8 mouse cellular contexts compared by ENCODE assay signal in genomic region chr4:33018361-33018999, GRCm38 (mm10). TPM values are rescaled to one million over a fixed set of nuclear protein-coding genes. Genes with fewer than 3 reads are reported as not detected.
DNase-seq lines count a peak whose midpoint lies in the region; ATAC-seq and TF ChIP-seq lines count a peak whose summit lies in the region.

No protein-coding gene starts in this region.

- WGBS in embryonic facial prominence, embryonic 14.5 days: 51% methylated on average over 9 of the region's 9 CpGs
- WGBS in kidney, embryonic 15.5 days: 51% methylated on average over 9 of the region's 9 CpGs
- WGBS in limb, embryonic 14.5 days: 45% methylated on average over 9 of the region's 9 CpGs

- H3K4me3 ChIP-seq in embryonic facial prominence, embryonic 14.5 days (ENCODE audit: low read depth, low read length): no peak overlapping the region
- H3K4me3 ChIP-seq in kidney, embryonic 15.5 days (replicated peaks): no peak overlapping the region
- no peak overlapping the region for H3K4me3 ChIP-seq in limb, embryonic 14.5 days (replicated peaks; ENCODE audit: low read length)

- no peak overlapping the region for H3K9ac ChIP-seq in embryonic facial prominence, embryonic 14.5 days (ENCODE audit: low read depth, low read length)
- no peak overlapping the region for H3K9ac ChIP-seq in kidney, embryonic 15.5 days
- H3K9ac ChIP-seq in limb, embryonic 14.5 days (ENCODE audit: low read depth, low read length, severe bottlenecking): no peak overlapping the region

- H3K27ac ChIP-seq in embryonic facial prominence, embryonic 14.5 days (replicated peaks; ENCODE audit: low read depth, low read length): no peak overlapping the region
- H3K27ac ChIP-seq in kidney, embryonic 15.5 days: no peak overlapping the region
- no peak overlapping the region for H3K27ac ChIP-seq in limb, embryonic 14.5 days (replicated peaks; ENCODE audit: low read depth, low read length)

- DNase-seq in 416B (ENCODE audit: low read depth): peak; percentile 80
- DNase-seq in adrenal gland, postnatal 4 days (ENCODE audit: low spot score in 2 of 2): peak; percentile 56 to 78
- DNase-seq in embryonic facial prominence, embryonic 14.5 days (ENCODE audit: low spot score): peak; percentile 90
- DNase-seq in heart, adult 9 months (ENCODE audit: low spot score in 2 of 2): peak; percentile 61 to 85
- peak; percentile 92 for DNase-seq in limb, embryonic 14.5 days (ENCODE audit: low spot score)
- peak; percentile 71 to 78 for DNase-seq in spleen, postnatal 36 days (ENCODE audit: low spot score in 2 of 2)

- H3K4me2 ChIP-seq in embryonic facial prominence, embryonic 14.5 days (ENCODE audit: low read depth, low read length): no peak overlapping the region
- H3K4me2 ChIP-seq in kidney, embryonic 15.5 days: no peak overlapping the region
- no peak overlapping the region for H3K4me2 ChIP-seq in limb, embryonic 14.5 days (replicated peaks; ENCODE audit: low read depth, low read length, severe bottlenecking)

- no peak for TF ChIP-seq POLR2A in limb, embryonic 14.5 days (IDR thresholded peaks at IDR 0.05; ENCODE audit: borderline replicate concordance, extremely low read depth, insufficient read depth, insufficient read length)

- H3K9me3 ChIP-seq in embryonic facial prominence, embryonic 14.5 days (ENCODE audit: control insufficient read depth, low read length): no peaks in the 10 kb centered on the region
- H3K9me3 ChIP-seq in kidney, embryonic 15.5 days (replicated peaks): no peaks in the 10 kb centered on the region; the same call in 1 of the 2 replicates
- no peaks in the 10 kb centered on the region for H3K9me3 ChIP-seq in limb, embryonic 14.5 days (ENCODE audit: control insufficient read depth, low read length)

- H3K36me3 ChIP-seq in embryonic facial prominence, embryonic 14.5 days (ENCODE audit: control insufficient read depth, insufficient read depth, low read length): 0 out of 2 replicates have a peak, but pooled peaks cover 4% of the 10 kb centered on the region
- H3K36me3 ChIP-seq in kidney, embryonic 15.5 days: peaks cover 15% of the 10 kb centered on the region
- H3K36me3 ChIP-seq in limb, embryonic 14.5 days (ENCODE audit: control insufficient read depth, insufficient read depth, low read length): peaks cover 3% of the 10 kb centered on the region

- ATAC-seq in embryonic facial prominence, embryonic 14.5 days (ENCODE audit: low read depth): peak; percentile 88
- peak; percentile 67; the same call in 1 of the 2 replicates for ATAC-seq in kidney, embryonic 15.5 days (replicated peaks; ENCODE audit: low FRiP score)
- peak; percentile 73; the same call in 1 of the 2 replicates for ATAC-seq in limb, embryonic 14.5 days (ENCODE audit: low FRiP score, low read depth)
- ATAC-seq in monocyte, adult 5-6 weeks (replicated peaks; ENCODE audit: insufficient number of reproducible peaks, low FRiP score, low TSS enrichment, poor library complexity, severe bottlenecking): peak; percentile 87

- H3K27me3 ChIP-seq in embryonic facial prominence, embryonic 14.5 days (replicated peaks; ENCODE audit: control insufficient read depth, insufficient read depth, low read length): no peaks in the 10 kb centered on the region
- H3K27me3 ChIP-seq in kidney, embryonic 15.5 days: no peaks in the 10 kb centered on the region
- H3K27me3 ChIP-seq in limb, embryonic 14.5 days (ENCODE audit: control insufficient read depth, insufficient read depth, low read length): no peaks in the 10 kb centered on the region

- no peaks in the 10 kb centered on the region for H3K4me1 ChIP-seq in embryonic facial prominence, embryonic 14.5 days (ENCODE audit: control insufficient read depth, insufficient read depth, low read length)
- no peaks in the 10 kb centered on the region for H3K4me1 ChIP-seq in kidney, embryonic 15.5 days
- H3K4me1 ChIP-seq in limb, embryonic 14.5 days (ENCODE audit: control insufficient read depth, insufficient read depth, low read length): no peaks in the 10 kb centered on the region

RNA-seq across cellular contexts. Expression of gene Ube2j1, which starts 12.7 kb away (rescaled TPM):
- total RNA-seq in adrenal gland, postnatal 4 days (2021): 10 to 100 TPM; 63.1 to 65.9 TPM
- 45.1 and 54.7 TPM in 2 replicates for polyA plus RNA-seq in embryonic facial prominence, embryonic 14.5 days (2014; fragmentation: Nextera tagmentation; extraction: Ambion mirVana)
- polyA plus RNA-seq in kidney, embryonic 15.5 days (2015; fragmentation: Nextera tagmentation; extraction: Ambion mirVana): 44.7 and 48.9 TPM in 2 replicates
- polyA plus RNA-seq in limb, embryonic 14.5 days (2012; rRNA removed): 26.6 TPM in 2 replicates
- 38.0 and 41.4 TPM in 2 replicates for polyA plus RNA-seq in limb, embryonic 14.5 days (2014; fragmentation: Nextera tagmentation; extraction: Ambion mirVana)
- 58.3 to 78.3 TPM (median 74.0 TPM) in 3 replicates for total RNA-seq in monocyte, adult 5-6 weeks (2017)

RNA-seq across cellular contexts. Expression of gene Rragd, which starts 35.6 kb away (rescaled TPM):
- total RNA-seq in adrenal gland, postnatal 4 days (2021): 10 to 100 TPM in 1 of 2 experiments, 1 to 10 TPM in 1; 9.0 to 10.7 TPM
- 18.3 and 21.8 TPM in 2 replicates for polyA plus RNA-seq in embryonic facial prominence, embryonic 14.5 days (2014; fragmentation: Nextera tagmentation; extraction: Ambion mirVana)
- polyA plus RNA-seq in kidney, embryonic 15.5 days (2015; fragmentation: Nextera tagmentation; extraction: Ambion mirVana): 17.6 and 21.1 TPM in 2 replicates
- polyA plus RNA-seq in limb, embryonic 14.5 days (2012; rRNA removed): 11.8 and 12.3 TPM in 2 replicates
- 13.1 and 15.0 TPM in 2 replicates for polyA plus RNA-seq in limb, embryonic 14.5 days (2014; fragmentation: Nextera tagmentation; extraction: Ambion mirVana)
- 0.19 to 0.64 TPM (median 0.29 TPM) in 3 replicates for total RNA-seq in monocyte, adult 5-6 weeks (2017)

RNA-seq across cellular contexts. Expression of gene Gabrr2, which starts 44.3 kb away (rescaled TPM):
- not detected for total RNA-seq in adrenal gland, postnatal 4 days (2021)
- polyA plus RNA-seq in embryonic facial prominence, embryonic 14.5 days (2014; fragmentation: Nextera tagmentation; extraction: Ambion mirVana): 0.18 and 0.67 TPM in 2 replicates
- polyA plus RNA-seq in kidney, embryonic 15.5 days (2015; fragmentation: Nextera tagmentation; extraction: Ambion mirVana): 0.36 TPM in 1 of 2 replicates, not detected in the other
- 0.54 and 0.88 TPM in 2 replicates for polyA plus RNA-seq in limb, embryonic 14.5 days (2012; rRNA removed)
- polyA plus RNA-seq in limb, embryonic 14.5 days (2014; fragmentation: Nextera tagmentation; extraction: Ambion mirVana): 0.57 and 0.78 TPM in 2 replicates
- 0.78 TPM in 1 of 3 replicates, not detected in the others for total RNA-seq in monocyte, adult 5-6 weeks (2017)
